Mouse (Mus musculus): ENCODE data around the gene Cmc1.

DNA sequence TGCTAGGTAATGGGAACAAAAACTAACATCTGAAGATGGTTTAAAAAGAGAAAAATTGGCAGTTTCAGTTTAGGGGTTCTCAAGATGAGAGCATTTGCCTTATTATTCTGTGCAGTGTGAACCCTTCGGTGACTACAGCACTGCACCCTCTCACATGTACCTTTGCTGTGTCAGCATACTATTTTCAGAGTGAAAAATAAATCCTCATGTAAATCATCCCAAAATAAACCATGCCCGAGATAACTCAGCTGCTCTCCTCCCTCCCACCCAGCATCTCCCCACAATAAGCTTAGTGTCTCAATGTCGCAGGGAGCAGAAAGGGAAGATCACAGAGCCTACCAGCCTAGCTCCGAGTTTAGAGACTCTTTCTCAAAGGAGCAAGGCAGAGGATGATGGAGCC lies 23.1 kb upstream of the Cmc1 start:
- no peak for TF ChIP-seq CTCF (IDR thresholded peaks at IDR 0.05; ENCODE audit: control insufficient read depth, insufficient read depth, insufficient read length)
- no peak for TF ChIP-seq MAX (IDR thresholded peaks at IDR 0.05)
- TF ChIP-seq FOSL1 (IDR thresholded peaks at IDR 0.05; ENCODE audit: insufficient read depth, low read length, poor library complexity, severe bottlenecking): no peak
- TF ChIP-seq MYOG (IDR thresholded peaks at IDR 0.05; ENCODE audit: control insufficient read depth, extremely low read depth, insufficient read length): no peak
